Mouse (Mus musculus): ENCODE measurements around the gene Gm42742. TPM values are rescaled to one million over a fixed set of nuclear protein-coding genes. Genes with fewer than 3 reads are reported as not detected.
A peak's percentile ranks its signal among the peaks of the same experiment; 100 is the strongest.

Gene Gm42742
- polyA plus RNA-seq, 1 experiment = 37.7 TPM

- H3K36me3 ChIP-seq (ENCODE audit: control insufficient read depth, insufficient read depth) = peaks cover 5% of the 10 kb centered on the region
- no peak overlapping the region for H3K4me3 ChIP-seq
- TF ChIP-seq REST (IDR thresholded peaks at IDR 0.05; ENCODE audit: insufficient read depth, insufficient read length) (no peak), MYOG (IDR thresholded peaks at IDR 0.05; ENCODE audit: control insufficient read depth in 1 of 3, insufficient read depth in 1 of 3, insufficient read length in 2 of 3, low read depth in 2 of 3) (no peak), E2F4 (IDR thresholded peaks at IDR 0.05; ENCODE audit: insufficient read depth) (no peak), POLR2AphosphoS2 (IDR thresholded peaks at IDR 0.05; ENCODE audit: insufficient read length, low read depth) (no peak), SRF (IDR thresholded peaks at IDR 0.05; ENCODE audit: control insufficient read depth, insufficient read length, low read depth) (no peak), TCF3 (IDR thresholded peaks at IDR 0.05; ENCODE audit: insufficient read length, low read depth) (no peak), CEBPB (IDR thresholded peaks at IDR 0.05; ENCODE audit: insufficient read depth, poor library complexity, severe bottlenecking) (no peak), MAX (IDR thresholded peaks at IDR 0.05; ENCODE audit: low read depth) (no peak), POLR2A (IDR thresholded peaks at IDR 0.05; ENCODE audit: insufficient read length, low read depth) (no peak)
- no peak overlapping the region for H3ac ChIP-seq (ENCODE audit: control insufficient read depth, insufficient read length)
- H3K27me3 ChIP-seq (ENCODE audit: control insufficient read depth, insufficient read depth, insufficient read length) = no peaks in the 10 kb centered on the region
- H3K79me2 ChIP-seq (ENCODE audit: control insufficient read depth, insufficient read depth) = no peaks in the 10 kb centered on the region
- H3K4me2 ChIP-seq (ENCODE audit: low read depth) = no peak overlapping the region
These were observed 24.4 kb downstream of the Gm42742 start for GRCm38 (mm10) chr7:126996449-126996848.

GRCm38 (mm10) chr7:126988816-126989215 lies 32.1 kb downstream of the Gm42742 start:
- TF ChIP-seq TCF3 (IDR thresholded peaks at IDR 0.05; ENCODE audit: insufficient read length, low read depth) (no peak), USF1 (IDR thresholded peaks at IDR 0.05; ENCODE audit: low read depth) (no peak), E2F4 (IDR thresholded peaks at IDR 0.05; ENCODE audit: insufficient read depth) (no peak), REST (IDR thresholded peaks at IDR 0.05; ENCODE audit: insufficient read depth, insufficient read length) (no peak), TCF12 (IDR thresholded peaks at IDR 0.05; ENCODE audit: insufficient read depth, poor library complexity, severe bottlenecking) (no peak), SRF (IDR thresholded peaks at IDR 0.05; ENCODE audit: control insufficient read depth, insufficient read length, low read depth) (no peak), MYOG (IDR thresholded peaks at IDR 0.05; ENCODE audit: control insufficient read depth in 1 of 3, insufficient read depth in 1 of 3, insufficient read length in 2 of 3, low read depth in 2 of 3) (no peak), CEBPB (IDR thresholded peaks at IDR 0.05; ENCODE audit: insufficient read depth, poor library complexity, severe bottlenecking) (no peak), MAX (IDR thresholded peaks at IDR 0.05; ENCODE audit: low read depth) (no peak), POLR2A (IDR thresholded peaks at IDR 0.05; ENCODE audit: insufficient read length, low read depth) (no peak), MYOD1 (IDR thresholded peaks at IDR 0.05; ENCODE audit: control insufficient read depth in 1 of 3, insufficient read length in 2 of 3, low read depth in 2 of 3) (no peak), POLR2AphosphoS2 (IDR thresholded peaks at IDR 0.05; ENCODE audit: insufficient read length, low read depth) (no peak)
- Histone ChIP-seq H3K79me2 (ENCODE audit: control insufficient read depth, insufficient read depth) (no peaks in the 10 kb centered on the region), H3K36me3 (ENCODE audit: control insufficient read depth, insufficient read depth) (no peaks in the 10 kb centered on the region), H3K4me2 (ENCODE audit: low read depth) (no peak overlapping the region), H3K4me3 (no peak overlapping the region), H3K27me3 (ENCODE audit: control insufficient read depth, insufficient read depth, insufficient read length) (no peaks in the 10 kb centered on the region), H3ac (ENCODE audit: control insufficient read depth, insufficient read length) (no peak overlapping the region)

- Histone ChIP-seq H3K4me3 (no peak overlapping the region), H3K79me2 (ENCODE audit: control insufficient read depth, insufficient read depth) (no peaks in the 10 kb centered on the region), H3ac (ENCODE audit: control insufficient read depth, insufficient read length) (no peak overlapping the region), H3K36me3 (ENCODE audit: control insufficient read depth, insufficient read depth) (no peaks in the 10 kb centered on the region), H3K4me2 (ENCODE audit: low read depth) (no peak overlapping the region), H3K27me3 (ENCODE audit: control insufficient read depth, insufficient read depth, insufficient read length) (no peaks in the 10 kb centered on the region)
- no peak for TF ChIP-seq REST (IDR thresholded peaks at IDR 0.05; ENCODE audit: insufficient read depth, insufficient read length)
- TF ChIP-seq MYOG (IDR thresholded peaks at IDR 0.05; ENCODE audit: control insufficient read depth in 1 of 3, insufficient read depth in 1 of 3, insufficient read length in 2 of 3, low read depth in 2 of 3) = peak in 2 of 3 experiments; percentile 26 to 65
- TF ChIP-seq POLR2AphosphoS2 (IDR thresholded peaks at IDR 0.05; ENCODE audit: insufficient read length, low read depth) = peak; percentile 56
- TF ChIP-seq MYOD1 (IDR thresholded peaks at IDR 0.05; ENCODE audit: control insufficient read depth in 1 of 3, insufficient read length in 2 of 3, low read depth in 2 of 3) = peak in 1 of 3 experiments; percentile 72
- TF ChIP-seq POLR2A (IDR thresholded peaks at IDR 0.05; ENCODE audit: insufficient read length, low read depth) = no peak
These were observed 34.6 kb downstream of the Gm42742 start for GRCm38 (mm10) chr7:126986319-126986718.

- peak overlapping the region; percentile 9 for H3K4me2 ChIP-seq (ENCODE audit: low read depth)
- no peak overlapping the region for H3K4me3 ChIP-seq
- H3K27me3 ChIP-seq (ENCODE audit: control insufficient read depth, insufficient read depth, insufficient read length) = no peaks in the 10 kb centered on the region
- no peaks in the 10 kb centered on the region for H3K79me2 ChIP-seq (ENCODE audit: control insufficient read depth, insufficient read depth)
- H3K36me3 ChIP-seq (ENCODE audit: control insufficient read depth, insufficient read depth) = peaks cover 5% of the 10 kb centered on the region
- TF ChIP-seq E2F4 (IDR thresholded peaks at IDR 0.05; ENCODE audit: insufficient read depth) = no peak
- TF ChIP-seq TCF12 (IDR thresholded peaks at IDR 0.05; ENCODE audit: insufficient read depth, poor library complexity, severe bottlenecking) = peak; percentile 23
- TF ChIP-seq POLR2A (IDR thresholded peaks at IDR 0.05; ENCODE audit: insufficient read length, low read depth) = no peak
- no peak for TF ChIP-seq REST (IDR thresholded peaks at IDR 0.05; ENCODE audit: insufficient read depth, insufficient read length)
- TF ChIP-seq CEBPB (IDR thresholded peaks at IDR 0.05; ENCODE audit: insufficient read depth, poor library complexity, severe bottlenecking) = no peak
- TF ChIP-seq MYOG (IDR thresholded peaks at IDR 0.05; ENCODE audit: control insufficient read depth in 1 of 3, insufficient read depth in 1 of 3, insufficient read length in 2 of 3, low read depth in 2 of 3) = peak; percentile 66 to 88 (median 66)
- TF ChIP-seq SRF (IDR thresholded peaks at IDR 0.05; ENCODE audit: control insufficient read depth, insufficient read length, low read depth) = no peak
- TF ChIP-seq MYOD1 (IDR thresholded peaks at IDR 0.05; ENCODE audit: control insufficient read depth in 1 of 3, insufficient read length in 2 of 3, low read depth in 2 of 3) = peak; percentile 13 to 89 (median 67)
- TF ChIP-seq USF1 (IDR thresholded peaks at IDR 0.05; ENCODE audit: low read depth) = peak; percentile 66
- no peak for TF ChIP-seq TCF3 (IDR thresholded peaks at IDR 0.05; ENCODE audit: insufficient read length, low read depth)
- TF ChIP-seq POLR2AphosphoS2 (IDR thresholded peaks at IDR 0.05; ENCODE audit: insufficient read length, low read depth) = peak; percentile 61
- no peak for TF ChIP-seq MAX (IDR thresholded peaks at IDR 0.05; ENCODE audit: low read depth)
- no peak overlapping the region for H3ac ChIP-seq (ENCODE audit: control insufficient read depth, insufficient read length)
These were observed 36.0 kb downstream of the Gm42742 start for GRCm38 (mm10) chr7:126984667-126985444.

Data from myocyte (in vitro differentiated cells).